Mouse (Mus musculus): ENCODE data around the gene 3110021N24Rik.

Gene 3110021N24Rik

DNA sequence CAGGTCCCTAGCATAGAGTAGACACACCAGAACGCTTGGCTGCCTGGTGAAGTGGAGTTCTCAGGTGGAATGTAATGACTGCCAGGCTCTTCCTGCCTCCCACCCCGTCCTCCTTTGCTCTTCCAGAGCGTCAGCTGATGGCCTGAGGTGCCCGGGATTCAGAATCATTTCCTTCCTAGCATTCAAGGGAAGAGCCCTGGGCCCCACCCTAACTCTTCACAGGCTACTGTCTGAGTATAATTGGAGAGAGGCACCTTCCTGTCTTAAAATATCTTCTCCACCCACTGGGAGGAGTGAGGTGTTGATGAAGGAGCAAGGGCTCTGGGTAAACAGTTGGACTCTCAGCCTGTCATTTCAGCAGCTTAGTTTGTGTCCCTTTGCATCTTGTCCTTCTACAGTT, 77.3 kb downstream of the 3110021N24Rik start:
- no peak for DNase-seq (ENCODE audit: low spot score in 2 of 2)

DNA sequence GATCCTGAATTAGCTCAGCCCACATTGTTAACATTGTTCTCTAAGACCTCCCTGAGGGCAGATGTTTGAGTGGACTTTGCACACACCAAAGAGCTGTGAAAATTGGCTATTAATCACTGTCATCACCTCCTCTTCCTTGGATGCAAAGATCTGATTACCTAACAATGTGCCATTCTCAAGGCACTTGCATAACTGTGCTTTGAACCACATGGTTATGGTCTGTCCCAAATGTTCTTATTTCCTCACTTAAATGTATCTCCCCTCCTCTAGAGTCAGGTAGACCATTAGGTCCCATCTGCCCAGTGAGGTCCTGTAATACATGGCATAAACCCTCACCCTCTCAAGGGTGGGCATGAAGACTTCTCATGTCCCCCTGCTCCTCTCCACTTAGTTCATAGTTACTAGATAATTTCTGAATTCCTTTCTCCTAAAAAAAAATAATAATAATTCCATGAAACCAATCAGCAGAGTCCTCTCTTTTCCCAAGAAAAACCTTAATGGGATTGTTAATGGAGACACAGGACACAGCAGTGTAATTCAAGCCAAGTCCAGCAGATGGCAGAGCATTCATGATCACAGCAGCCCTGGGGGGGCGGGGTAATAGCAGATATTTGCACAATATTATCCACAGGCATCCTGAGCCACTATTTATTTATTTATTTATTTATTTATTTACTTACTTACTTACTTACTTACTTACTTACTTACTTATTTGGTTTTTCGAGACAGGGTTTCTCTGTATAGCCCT, 78.8 kb downstream of the 3110021N24Rik start:
- DNase-seq (ENCODE audit: low spot score in 2 of 2), result peak in 1 of 2 experiments; percentile 66

DNA sequence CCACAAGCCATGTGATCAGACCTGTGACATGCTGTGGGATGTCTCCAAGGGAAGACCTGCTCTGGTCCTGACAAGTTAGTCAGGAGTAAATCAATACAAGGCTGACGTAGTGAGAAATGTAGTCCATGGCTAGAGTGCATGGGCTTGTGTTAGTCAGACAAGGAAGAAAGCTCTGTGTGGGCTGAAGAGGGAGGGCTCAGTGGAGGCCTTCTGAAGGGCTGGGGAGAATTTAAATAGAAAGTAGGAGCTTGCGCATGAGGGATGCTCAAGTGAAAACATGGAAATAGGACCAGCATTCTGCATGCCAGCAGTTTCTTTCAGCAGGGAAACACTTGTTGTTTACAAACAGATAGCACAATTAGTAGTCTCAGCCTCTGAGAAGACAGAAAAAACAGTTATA, 84.1 kb downstream of the 3110021N24Rik start:
- DNase-seq (ENCODE audit: low spot score in 2 of 2), result no peak

DNA sequence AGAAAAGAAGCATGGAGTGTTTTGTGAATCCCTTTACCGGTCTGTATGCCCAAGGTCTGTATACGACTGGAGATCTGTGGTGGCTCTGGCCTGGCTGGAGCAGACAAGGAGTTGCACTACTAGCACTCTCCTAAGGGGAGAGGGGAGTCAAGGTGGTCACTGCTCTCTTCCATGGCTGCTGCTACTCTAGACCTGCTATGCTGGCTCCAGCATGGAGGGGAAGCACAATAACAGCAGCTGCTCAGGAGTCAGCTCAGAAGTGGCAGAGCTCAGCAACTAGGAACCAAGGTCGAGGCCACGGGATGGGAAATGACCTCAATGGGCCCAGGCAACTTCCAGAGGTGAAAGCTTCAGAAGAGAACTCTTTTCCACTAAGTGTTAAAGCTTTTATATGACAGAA, 91.7 kb downstream of the 3110021N24Rik start:
- DNase-seq (ENCODE audit: low spot score in 2 of 2), result no peak

DNA sequence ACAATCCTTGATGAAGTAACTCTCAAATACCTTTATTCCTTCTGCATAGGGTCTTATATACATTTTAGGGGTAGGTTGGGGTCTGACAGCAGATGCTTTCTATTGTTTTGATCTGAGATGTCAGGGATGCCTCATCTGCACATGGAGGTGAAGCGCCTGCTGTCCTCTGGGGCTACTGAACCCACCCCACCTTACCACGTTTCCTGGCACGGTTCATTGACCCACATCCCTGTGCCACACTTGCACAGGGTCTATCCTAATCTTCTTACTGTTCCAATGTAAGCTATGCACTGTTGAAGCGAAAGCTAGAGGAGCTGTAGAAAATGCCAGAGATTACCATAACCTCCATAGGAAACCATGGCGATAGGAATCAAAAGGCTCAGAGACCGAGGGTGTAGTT, 92.1 kb downstream of the 3110021N24Rik start:
- no peak for DNase-seq (ENCODE audit: low spot score in 2 of 2)

DNA sequence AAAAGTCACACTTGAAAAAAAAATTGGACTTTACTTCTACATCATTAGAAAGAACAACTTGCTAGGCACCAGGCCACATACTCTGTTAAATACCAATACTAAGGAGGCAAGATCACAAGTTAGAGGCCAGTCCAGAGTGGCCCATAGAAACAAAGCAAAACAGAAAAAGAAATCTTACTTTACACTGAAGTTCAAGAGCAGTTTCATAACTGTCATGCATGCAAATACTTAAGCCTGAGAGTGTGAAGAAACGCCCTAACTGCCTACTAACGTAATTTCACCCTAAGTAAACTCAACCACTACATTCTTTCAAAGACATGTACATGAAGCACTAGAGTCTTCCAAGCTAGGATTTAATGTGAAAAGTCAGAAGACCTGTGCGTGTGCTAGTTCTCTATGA, 106.2 kb downstream of the 3110021N24Rik start:
- no peak for DNase-seq (ENCODE audit: low spot score in 2 of 2)

DNA sequence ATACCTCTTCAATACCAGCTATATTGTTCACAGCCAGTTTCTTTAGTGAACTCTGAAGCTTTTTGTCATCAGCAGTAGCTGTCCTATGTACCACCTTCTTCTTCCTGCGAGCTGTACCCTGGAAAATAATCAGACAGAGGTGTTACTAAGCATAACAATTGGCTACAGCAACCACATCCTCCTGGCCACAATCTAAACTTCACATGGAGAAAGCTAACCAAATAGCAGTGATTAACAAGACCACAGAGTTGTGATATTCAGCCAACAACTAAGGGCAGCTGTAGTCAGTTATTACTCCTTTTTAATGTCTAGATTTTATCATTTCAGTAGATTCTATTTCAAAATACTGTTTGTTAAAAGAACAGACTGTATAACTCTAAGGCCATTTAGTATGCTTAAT, 106.6 kb downstream of the 3110021N24Rik start:
- DNase-seq (ENCODE audit: low spot score in 2 of 2), result no peak

DNA sequence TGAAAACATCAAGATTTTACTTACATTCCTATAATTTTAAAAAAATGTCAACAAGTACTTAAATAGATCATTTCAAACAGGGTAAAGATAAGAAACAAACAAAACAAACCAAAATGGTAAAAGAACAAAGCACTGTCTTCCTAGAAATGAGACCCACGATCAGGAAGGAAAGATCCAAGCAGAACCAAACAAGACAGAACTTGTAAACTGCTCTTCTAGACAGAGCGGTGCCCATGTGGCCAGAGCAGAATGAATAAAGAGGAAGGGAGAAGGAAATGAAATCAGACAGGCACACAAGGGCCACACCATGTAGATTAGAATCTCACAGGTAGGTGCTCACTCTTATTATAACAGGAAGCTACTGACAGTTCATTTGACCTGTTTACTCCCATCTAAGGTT, 107.2 kb downstream of the 3110021N24Rik start:
- DNase-seq (ENCODE audit: low spot score in 2 of 2), result no peak

DNA sequence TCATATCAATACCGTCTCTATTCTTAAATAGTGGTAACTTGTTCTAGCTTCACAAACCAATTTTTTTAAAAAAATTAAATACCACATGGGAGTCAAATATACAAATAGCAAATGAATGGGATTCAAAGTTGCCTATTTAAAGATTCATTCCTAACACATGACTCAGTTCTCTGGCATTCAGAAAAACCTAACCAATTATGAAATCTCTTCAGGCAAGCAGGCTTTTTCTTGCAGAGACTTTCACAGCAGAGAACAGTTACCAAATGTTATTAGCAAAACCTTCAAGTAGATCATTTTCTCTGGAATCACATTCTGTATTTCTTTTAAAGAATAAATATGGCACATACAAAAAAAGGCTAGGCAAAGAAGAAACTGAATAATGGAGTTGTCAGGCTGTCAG, 111.2 kb downstream of the 3110021N24Rik start:
- DNase-seq (ENCODE audit: low spot score in 2 of 2), result no peak

Data from cerebellum, postnatal 4 days (tissue).